Mouse (Mus musculus) liver, embryonic 14.5 days (tissue): ENCODE measurements at regions not wholly inside any gene's neighbourhood (a gene's known extent, or its start where the extent isn't known, plus 50 kb on each side); places are given as distances from the start of the nearest gene placed in this dataset.

Experiments used
- ATAC-seq: fragments of 200-750 bp; cut with Nextera tagmentation; 2 replicates; pipeline ENCODE4 v1.8.0; 2017; ENCODE audit warnings: moderate number of reproducible peaks, mild to moderate bottlenecking, moderate library complexity; ENCODE audit not compliant: insufficient read depth
- DNase-seq, 3 experiments: peaks; one replicate each; pipeline ENCODE4 v3.0.0-alpha.2; 2012 to 2013; ENCODE audit warnings: low read depth in 3 of 3, low spot score in 3 of 3
- H3K27ac ChIP-seq: fragments of 300-500 bp; sonication (generic); 2 replicates; pipeline ENCODE4 v1.5.1; 2014; ENCODE audit warnings: moderate library complexity, mild to moderate bottlenecking, control low read depth, inconsistent platforms
- H3K27me3 ChIP-seq: fragments of 300-500 bp; sonication (generic); 2 replicates; pipeline ENCODE4 v1.6.1; 2014; ENCODE audit warnings: mild to moderate bottlenecking, low read length, moderate library complexity; ENCODE audit not compliant: control insufficient read depth, insufficient read depth
- H3K36me3 ChIP-seq: fragments of 300-500 bp; sonication (generic); replicated peaks from 2 replicates; pipeline ENCODE4 v1.6.1; 2014; ENCODE audit warnings: low read depth; ENCODE audit not compliant: control insufficient read depth, insufficient read depth
- H3K4me1 ChIP-seq, 2 experiments: fragments of 200-500 bp in 1 of 2; fragments of 300-500 bp in 1 of 2; sonication (generic) in 1 of 2; replicated peaks; 2 replicates each; pipeline ENCODE4 v1.6.1; 2012 to 2014; ENCODE audit warnings: antibody characterized with exemption in 1 of 2, inconsistent platforms in 1 of 2, low read length in 1 of 2; ENCODE audit not compliant: control insufficient read depth in 2 of 2, insufficient read depth in 2 of 2
- H3K4me2 ChIP-seq: fragments of 300-500 bp; sonication (generic); 2 replicates; pipeline ENCODE4 v1.6.1; 2014; ENCODE audit warnings: low read depth, mild to moderate bottlenecking, control low read depth, moderate library complexity
- H3K4me3 ChIP-seq, 2 experiments: fragments of 200-500 bp in 1 of 2; fragments of 300-500 bp in 1 of 2; sonication (generic) in 1 of 2; 2 replicates each; pipeline ENCODE4 v1.5.1; 2012 to 2014; ENCODE audit warnings: low read depth in 2 of 2, low read length in 2 of 2, mild to moderate bottlenecking in 2 of 2, control low read depth in 1 of 2, inconsistent platforms in 1 of 2, moderate library complexity in 1 of 2; ENCODE audit not compliant: insufficient read depth in 1 of 2
- H3K9ac ChIP-seq: fragments of 300-500 bp; sonication (generic); replicated peaks from 2 replicates; pipeline ENCODE4 v1.6.1; 2014; ENCODE audit warnings: mild to moderate bottlenecking, control low read depth, moderate library complexity
- H3K9me3 ChIP-seq: fragments of 300-500 bp; sonication (generic); 2 replicates; pipeline ENCODE4 v1.6.1; 2016; ENCODE audit warnings: low read length, mixed read lengths; ENCODE audit not compliant: control insufficient read depth
- CTCF ChIP-seq: IDR thresholded peaks from 2 replicates; pipeline ENCODE4 v1.5.1; 2016; ENCODE audit warnings: antibody characterized with exemption, low read depth, control low read depth
- EP300 ChIP-seq: IDR thresholded peaks from 2 replicates; pipeline ENCODE4 v1.6.1; 2016; ENCODE audit warnings: antibody characterized with exemption, low read depth
- WGBS: fragments of 180-500 bp; shearing (Covaris S2); extraction: QIAGEN DNeasy Blood & Tissue Kit; methylation state at CpG from one replicate; pipeline ENCODE4 v1.1.7; 2014; ENCODE audit not compliant: insufficient replicate concordance; 5-methylcytosine and 5-hydroxymethylcytosine counted together

DNA sequence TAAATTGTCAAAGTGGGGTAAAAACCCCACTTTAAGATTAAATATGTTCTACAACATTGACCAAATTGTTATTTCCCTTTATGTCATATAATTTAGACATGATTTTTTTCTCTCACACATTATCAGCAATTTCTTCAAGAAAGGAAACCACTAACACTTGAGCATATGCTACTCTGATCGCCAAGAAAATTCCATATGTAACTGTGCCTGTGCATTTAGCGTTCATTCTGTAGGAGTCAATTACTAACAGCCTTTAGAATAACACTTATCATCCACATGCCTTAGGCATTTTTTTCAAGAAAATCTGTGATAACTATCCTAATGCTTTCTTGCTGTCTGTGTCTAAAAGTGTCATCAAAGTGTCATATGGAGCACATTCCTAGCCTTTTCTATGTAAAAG, 534.3 kb upstream of the Gm21961 start:
- no peak for DNase-seq
- 54% methylated on average over 2 of the region's 2 CpGs for WGBS
- TF ChIP-seq EP300 (no peak), CTCF (no peak)
- Histone ChIP-seq H3K4me2 (no peak overlapping the region), H3K27me3 (no peaks in the 10 kb centered on the region), H3K36me3 (no peaks in the 10 kb centered on the region), H3K9me3 (no peaks in the 10 kb centered on the region), H3K9ac (no peak overlapping the region), H3K27ac (no peak overlapping the region), H3K4me1 (no peaks in the 10 kb centered on the region), H3K4me3 (no peak overlapping the region)
- no peak for ATAC-seq

GRCm38 (mm10) chr15:65535606-65536005, 520.9 kb upstream of the Gm21961 start:
- no peak overlapping the region for H3K27ac ChIP-seq
- no peaks in the 10 kb centered on the region for H3K4me1 ChIP-seq
- H3K36me3 ChIP-seq: no peaks in the 10 kb centered on the region
- H3K4me3 ChIP-seq: no peak overlapping the region
- no peaks in the 10 kb centered on the region for H3K9me3 ChIP-seq
- TF ChIP-seq EP300: no peak
- TF ChIP-seq CTCF: no peak
- ATAC-seq (no peak), DNase-seq (no peak)
- no peaks in the 10 kb centered on the region for H3K27me3 ChIP-seq
- no peak overlapping the region for H3K4me2 ChIP-seq
- 30% methylated on average over 3 of the region's 3 CpGs for WGBS
- H3K9ac ChIP-seq: no peak overlapping the region

- WGBS: 63% methylated on average over 2 of the region's 2 CpGs
- TF ChIP-seq EP300 (no peak), CTCF (no peak)
- no peak overlapping the region for H3K4me2 ChIP-seq
- H3K9ac ChIP-seq: no peak overlapping the region
- no peaks in the 10 kb centered on the region for H3K36me3 ChIP-seq
- ATAC-seq (no peak), DNase-seq (no peak)
- no peaks in the 10 kb centered on the region for H3K4me1 ChIP-seq
- H3K27ac ChIP-seq: no peak overlapping the region
- no peak overlapping the region for H3K4me3 ChIP-seq
- H3K9me3 ChIP-seq: no peaks in the 10 kb centered on the region
- no peaks in the 10 kb centered on the region for H3K27me3 ChIP-seq
Observed at GRCm38 (mm10) chr15:65532241-65532640, 517.5 kb upstream of the Gm21961 start.

GRCm38 (mm10) chr15:65502656-65503055, 488.0 kb upstream of the Gm21961 start:
- Histone ChIP-seq H3K36me3 (no peaks in the 10 kb centered on the region), H3K4me3 (no peak overlapping the region), H3K27me3 (no peaks in the 10 kb centered on the region), H3K27ac (no peak overlapping the region), H3K4me2 (no peak overlapping the region), H3K4me1 (no peaks in the 10 kb centered on the region), H3K9me3 (no peaks in the 10 kb centered on the region), H3K9ac (no peak overlapping the region)
- WGBS: 61% methylated on average over 1 of the region's 1 CpGs
- ATAC-seq (no peak), DNase-seq (no peak)
- TF ChIP-seq CTCF (no peak), EP300 (no peak)

GRCm38 (mm10) chr15:65478940-65479339, 464.2 kb upstream of the Gm21961 start:
- ATAC-seq (no peak), DNase-seq (no peak)
- Histone ChIP-seq H3K27ac (no peak overlapping the region), H3K4me1 (no peaks in the 10 kb centered on the region), H3K4me2 (no peak overlapping the region), H3K4me3 (no peak overlapping the region), H3K9me3 (no peaks in the 10 kb centered on the region), H3K9ac (no peak overlapping the region), H3K27me3 (no peaks in the 10 kb centered on the region), H3K36me3 (no peaks in the 10 kb centered on the region)
- TF ChIP-seq EP300 (no peak), CTCF (no peak)
- WGBS: 68% methylated on average over 3 of the region's 3 CpGs
